Mouse (Mus musculus) left cerebral cortex, adult 2 months (tissue): ENCODE measurements at regions not wholly inside any gene's neighbourhood (a gene's known extent, or its start where the extent isn't known, plus 50 kb on each side); places are given as distances from the start of the nearest gene placed in this dataset.

ENCODE experiments used
- DNase-seq, 2 experiments: peaks; one replicate each; pipeline ENCODE4 v3.0.0; 2021 to 2022; ENCODE audit warnings: low spot score in 2 of 2, mixed read lengths in 1 of 2; ENCODE audit errors: extremely low spot score in 1 of 2
- H3K27ac ChIP-seq: fragments of 200-600 bp; 2 replicates; pipeline ENCODE4 v1.8.1; 2022
- H3K4me3 ChIP-seq: fragments of 200-600 bp; 2 replicates; pipeline ENCODE4 v1.8.1; 2022
- CTCF ChIP-seq: fragments of 200-600 bp; IDR thresholded peaks from 2 replicates; pipeline ENCODE4 v1.8.1; 2022; ENCODE audit warnings: antibody characterized with exemption, mild to moderate bottlenecking, moderate library complexity
- intact Hi-C: fragments of 180-260 bp; cut with DNase I; formaldehyde crosslinking; loops from one replicate; pipeline ENCODE4 v1.15.1; 2025

- TF ChIP-seq CTCF, result no peak
- DNase-seq, result no peak
- intact Hi-C loops, result no loop called here
- Histone ChIP-seq H3K4me3 (no peak overlapping the region), H3K27ac (no peak overlapping the region)
These were observed 53.9 kb upstream of the Maml3 start for GRCm38 (mm10) chr3:52158788-52159260.

GRCm38 (mm10) chr3:52161688-52162087 lies 56.8 kb upstream of the Maml3 start:
- TF ChIP-seq CTCF, result no peak
- no peak for DNase-seq
- Histone ChIP-seq H3K27ac (no peak overlapping the region), H3K4me3 (no peak overlapping the region)
- intact Hi-C loops, result no loop called here

GRCm38 (mm10) chr3:52163990-52164389 lies 59.1 kb upstream of the Maml3 start:
- no peak overlapping the region for H3K4me3 ChIP-seq
- intact Hi-C loops, result no loop called here
- no peak overlapping the region for H3K27ac ChIP-seq
- TF ChIP-seq CTCF, result no peak
- no peak for DNase-seq

GRCm38 (mm10) chr3:52167420-52167819 lies 62.5 kb upstream of the Maml3 start:
- no peak for TF ChIP-seq CTCF
- H3K4me3 ChIP-seq, result no peak overlapping the region
- intact Hi-C loops, result loop anchor here (5.0 kb wide), 1 partner anchor 35 kb away; no protein-coding TSS in a partner anchor
- no peak overlapping the region for H3K27ac ChIP-seq
- no peak for DNase-seq

GRCm38 (mm10) chr3:52170847-52171246 lies 66.0 kb upstream of the Maml3 start:
- intact Hi-C loops, result no loop called here
- H3K4me3 ChIP-seq, result no peak overlapping the region
- no peak for DNase-seq
- no peak for TF ChIP-seq CTCF
- H3K27ac ChIP-seq, result no peak overlapping the region

GRCm38 (mm10) chr3:52171303-52171702 lies 66.4 kb upstream of the Maml3 start:
- intact Hi-C loops, result no loop called here
- Histone ChIP-seq H3K4me3 (no peak overlapping the region), H3K27ac (no peak overlapping the region)
- no peak for TF ChIP-seq CTCF
- no peak for DNase-seq

GRCm38 (mm10) chr3:52173490-52173889 lies 68.6 kb upstream of the Maml3 start:
- intact Hi-C loops, result no loop called here
- Histone ChIP-seq H3K4me3 (no peak overlapping the region), H3K27ac (no peak overlapping the region)
- peak; percentile 1; the same call in 1 of the 2 replicates for TF ChIP-seq CTCF
- DNase-seq, result no peak

- no peak for DNase-seq
- intact Hi-C loops, result loop anchor here (5.0 kb wide), 1 partner anchor 74 kb away; no protein-coding TSS in a partner anchor
- H3K27ac ChIP-seq, result no peak overlapping the region
- TF ChIP-seq CTCF, result no peak
- no peak overlapping the region for H3K4me3 ChIP-seq
These were observed 71.2 kb upstream of the Maml3 start for GRCm38 (mm10) chr3:52176108-52176507.

GRCm38 (mm10) chr3:52178851-52179250 lies 74.0 kb upstream of the Maml3 start:
- Histone ChIP-seq H3K4me3 (no peak overlapping the region), H3K27ac (no peak overlapping the region)
- DNase-seq, result no peak
- intact Hi-C loops, result loop anchor here (5.0 kb wide), 1 partner anchor 77 kb away; no protein-coding TSS in a partner anchor
- no peak for TF ChIP-seq CTCF

GRCm38 (mm10) chr3:52179686-52180085 lies 74.8 kb upstream of the Maml3 start:
- Histone ChIP-seq H3K4me3 (no peak overlapping the region), H3K27ac (no peak overlapping the region)
- peak; percentile 37 to 50 for DNase-seq
- TF ChIP-seq CTCF, result no peak; the same call in 1 of the 2 replicates
- intact Hi-C loops, result loop anchor here (5.0 kb wide), 1 partner anchor 77 kb away; no protein-coding TSS in a partner anchor

- no peak for DNase-seq
- intact Hi-C loops, result no loop called here
- Histone ChIP-seq H3K4me3 (no peak overlapping the region), H3K27ac (no peak overlapping the region)
- TF ChIP-seq CTCF, result no peak
These were observed 75.4 kb upstream of the Maml3 start for GRCm38 (mm10) chr3:52180306-52180705.

GRCm38 (mm10) chr3:52180785-52181184 lies 75.9 kb upstream of the Maml3 start:
- intact Hi-C loops, result no loop called here
- Histone ChIP-seq H3K4me3 (no peak overlapping the region), H3K27ac (no peak overlapping the region)
- peak; percentile 35 to 38 for DNase-seq
- TF ChIP-seq CTCF, result no peak

- no peak overlapping the region for H3K27ac ChIP-seq
- DNase-seq, result no peak
- TF ChIP-seq CTCF, result no peak; the same call in 1 of the 2 replicates
- intact Hi-C loops, result no loop called here
- H3K4me3 ChIP-seq, result no peak overlapping the region
These were observed 76.6 kb upstream of the Maml3 start for GRCm38 (mm10) chr3:52181326-52182101.
